Mouse (Mus musculus): ENCODE measurements around the gene Smarcad1.

Gene Smarcad1

GRCm38 (mm10) chr6:65117540-65117939 lies 75.2 kb downstream of the Smarcad1 start:
- no peak for DNase-seq

DNA sequence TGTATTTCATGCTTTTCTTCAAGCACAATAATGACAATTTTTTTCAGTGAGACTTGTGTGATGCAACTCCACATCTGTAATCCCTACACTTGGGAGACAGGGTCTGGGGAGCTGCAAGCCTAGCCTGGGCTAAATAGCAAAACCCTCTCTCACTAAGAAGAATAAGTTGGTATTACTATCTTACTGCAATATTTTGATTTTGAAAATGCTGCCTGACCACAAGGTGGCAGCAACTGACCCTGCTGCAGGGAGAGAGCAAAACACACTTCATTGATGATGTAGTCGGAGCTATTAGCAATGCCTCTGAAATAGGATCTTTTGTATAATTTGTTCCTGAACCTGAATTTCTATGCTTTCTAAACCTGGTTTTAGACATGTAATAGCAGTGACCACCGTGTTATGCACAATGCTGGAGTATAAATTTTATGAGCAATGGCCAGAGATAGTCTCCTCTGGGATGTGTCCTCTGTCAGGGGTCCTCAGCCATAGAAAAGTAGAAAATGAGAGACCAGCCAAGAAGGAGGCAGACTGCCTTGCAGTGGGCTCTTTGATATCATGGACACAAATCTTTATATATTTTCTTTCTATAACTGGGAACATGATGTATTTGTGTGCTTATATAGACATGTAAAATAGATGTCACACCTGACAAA lies 83.8 kb downstream of the Smarcad1 start:
- peak; percentile 27 for DNase-seq

DNA sequence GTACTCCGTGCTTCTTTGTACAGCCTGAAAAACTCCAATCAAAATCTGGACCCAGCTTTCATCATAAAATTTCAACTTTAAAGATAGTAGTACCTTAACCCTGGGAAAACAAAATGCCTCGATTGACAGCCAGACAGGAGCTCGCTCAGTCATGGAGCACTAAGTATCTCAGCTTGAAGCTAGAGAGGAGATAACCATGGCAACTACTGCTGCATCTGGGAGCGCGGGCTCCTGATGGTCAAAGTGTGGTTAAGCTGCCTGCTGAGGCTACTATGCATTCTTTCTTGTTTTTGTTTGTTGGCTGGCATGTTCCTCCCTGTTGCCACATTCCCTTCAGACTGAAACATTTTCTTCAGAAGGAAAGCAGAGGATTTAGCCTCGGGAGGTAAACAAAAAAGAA lies 90.0 kb downstream of the Smarcad1 start:
- DNase-seq: no peak

DNA sequence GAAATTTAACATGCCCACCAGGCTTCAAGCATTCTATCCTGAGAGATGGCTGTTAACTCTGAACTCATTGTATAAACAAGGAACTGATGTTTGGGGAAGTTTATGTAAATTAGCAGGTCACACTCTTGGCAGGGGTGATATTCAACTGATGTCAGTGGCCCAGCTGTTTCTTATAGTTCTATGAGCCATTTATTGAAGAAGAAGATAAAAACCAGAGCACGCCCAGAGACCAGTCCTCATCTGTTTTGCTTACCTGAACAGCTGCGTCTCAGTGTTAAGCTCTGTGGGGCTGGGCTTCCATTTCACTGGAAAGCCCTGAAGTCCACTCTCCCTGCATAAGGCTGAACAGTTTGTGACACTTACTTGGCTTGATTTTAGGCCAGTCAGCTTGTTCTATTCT lies 95.4 kb downstream of the Smarcad1 start:
- no peak for DNase-seq

- DNase-seq: no peak
Observed at GRCm38 (mm10) chr6:65138243-65138642, 95.9 kb downstream of the Smarcad1 start.

DNA sequence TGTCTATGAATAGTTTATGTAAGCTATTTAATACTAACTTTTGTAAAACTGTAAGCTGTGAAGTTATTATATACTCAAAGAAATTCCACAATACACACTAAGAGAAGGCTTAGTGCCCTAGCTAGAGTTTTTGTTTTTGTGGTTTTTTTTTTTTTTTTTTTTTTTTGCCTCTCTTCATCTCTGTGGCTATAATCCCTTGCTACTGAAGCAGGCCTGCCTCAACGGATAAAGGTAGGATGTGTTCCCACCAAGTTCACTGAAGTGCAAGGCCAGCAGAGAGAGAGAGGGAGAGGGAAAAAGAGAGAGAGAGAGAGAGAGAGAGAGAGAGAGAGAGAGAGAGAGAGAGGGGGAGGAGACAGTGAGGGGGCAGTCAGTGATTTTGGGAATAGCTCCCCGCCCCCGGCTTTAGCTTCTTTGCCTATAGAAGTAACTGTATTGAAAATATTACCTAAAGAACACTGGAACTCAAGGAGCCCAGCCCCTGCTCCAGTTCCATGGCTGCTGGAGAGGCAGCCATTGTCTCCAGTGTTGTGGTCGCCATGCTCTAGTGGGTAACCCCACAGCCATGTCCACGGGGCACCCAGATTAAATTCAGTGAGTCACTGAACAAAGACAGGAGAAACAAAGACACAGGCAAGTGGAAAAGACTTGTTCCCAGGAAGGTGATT lies 97.8 kb downstream of the Smarcad1 start:
- no peak for DNase-seq

- DNase-seq: no peak
Observed at GRCm38 (mm10) chr6:65140750-65141243, 98.4 kb downstream of the Smarcad1 start.

GRCm38 (mm10) chr6:65142316-65142715 lies 99.9 kb downstream of the Smarcad1 start:
- no peak for DNase-seq

DNA sequence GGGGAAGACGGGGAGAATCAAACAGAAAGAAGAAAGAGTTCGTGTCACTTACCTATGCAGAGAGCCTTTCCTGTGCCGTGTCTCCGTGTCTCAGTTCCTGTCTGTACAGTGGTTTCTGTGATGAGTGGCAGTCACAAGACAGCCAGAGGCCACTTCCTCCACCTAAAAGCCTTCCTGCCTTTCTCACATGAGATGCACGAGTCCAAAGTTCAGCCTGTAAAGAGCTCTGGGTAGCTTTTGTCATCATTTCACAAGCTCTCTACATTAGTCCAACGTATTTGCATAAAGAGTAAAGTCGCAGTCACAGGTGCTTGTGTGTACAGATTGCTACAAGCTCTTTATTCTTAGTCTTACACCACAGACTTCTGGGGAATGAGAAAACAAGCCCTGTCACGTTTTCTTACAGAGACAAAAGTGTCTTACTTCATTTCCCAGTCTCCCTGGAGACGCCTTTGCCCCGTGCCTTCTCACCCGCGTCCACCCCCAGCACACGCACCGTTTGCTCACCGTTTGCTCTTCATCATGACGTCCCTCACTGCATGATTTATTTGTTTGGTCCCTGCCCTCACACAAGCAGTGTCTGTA lies 102.3 kb downstream of the Smarcad1 start, which contains the start of gene Hpgds:
TSS of gene Hpgds (minus strand) at position 288 of the 585 bp plus-strand sequence.
- peak; percentile 6 for DNase-seq

- no peak for DNase-seq
Observed at GRCm38 (mm10) chr6:65146363-65146762, 104.0 kb downstream of the Smarcad1 start.

GRCm38 (mm10) chr6:65150703-65151102 lies 108.3 kb downstream of the Smarcad1 start:
- DNase-seq: no peak

GRCm38 (mm10) chr6:65153570-65153969 lies 111.2 kb downstream of the Smarcad1 start:
- DNase-seq: no peak

DNA sequence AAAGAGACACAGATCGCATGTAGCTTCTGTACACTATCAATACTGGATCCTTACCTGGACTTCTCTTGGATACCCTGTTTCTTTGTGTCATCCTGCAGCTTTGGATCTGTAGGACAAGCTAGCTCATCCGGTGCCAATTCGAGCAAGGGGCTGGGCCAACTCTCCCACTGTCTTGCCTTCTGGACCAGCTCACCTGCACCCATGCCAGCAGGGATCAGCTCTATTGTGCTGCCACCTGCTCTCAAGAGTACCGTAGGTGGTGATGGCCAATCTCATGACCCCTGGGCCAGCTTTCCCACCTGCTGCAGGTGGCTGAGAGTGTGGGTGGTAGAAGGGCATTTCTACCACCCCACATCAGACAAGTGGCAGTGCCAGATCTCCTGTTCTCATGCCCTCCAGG lies 114.7 kb downstream of the Smarcad1 start:
- no peak for DNase-seq

GRCm38 (mm10) chr6:65159381-65159942 lies 117.1 kb downstream of the Smarcad1 start:
- no peak for DNase-seq

- no peak for DNase-seq
Observed at GRCm38 (mm10) chr6:65164137-65164536, 121.8 kb downstream of the Smarcad1 start.

DNA sequence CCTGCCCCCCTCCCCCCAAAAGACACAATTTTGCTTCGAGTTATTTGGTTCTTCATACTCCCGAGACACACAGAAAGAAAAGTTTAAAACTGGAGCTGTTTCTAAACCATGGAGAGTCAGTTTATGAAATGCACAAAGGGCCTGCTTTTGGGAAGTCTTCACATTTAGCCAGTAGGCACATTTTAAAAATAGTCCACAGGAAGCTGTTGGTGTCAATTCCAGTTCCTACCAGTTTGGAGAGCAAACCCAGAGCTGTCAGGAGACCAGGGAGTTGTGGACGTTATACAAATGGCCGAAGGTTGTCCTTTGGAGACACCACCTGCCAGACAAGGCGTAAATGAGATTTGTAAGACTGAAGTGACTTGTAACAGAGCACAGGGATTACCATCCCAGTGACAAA lies 122.6 kb downstream of the Smarcad1 start:
- no peak for DNase-seq
